Mouse (Mus musculus) kidney, adult 18-20 months (tissue): ENCODE results near the gene Zfp958.
"Not testable (repeated sequence)": the region's sequence is repeated elsewhere in the genome, so short reads cannot be mapped to it uniquely, and the experiment has no call there.

Experiments used
- DNase-seq: peaks from one replicate; pipeline ENCODE4 v3.0.0; 2021

Gene Zfp958

DNA sequence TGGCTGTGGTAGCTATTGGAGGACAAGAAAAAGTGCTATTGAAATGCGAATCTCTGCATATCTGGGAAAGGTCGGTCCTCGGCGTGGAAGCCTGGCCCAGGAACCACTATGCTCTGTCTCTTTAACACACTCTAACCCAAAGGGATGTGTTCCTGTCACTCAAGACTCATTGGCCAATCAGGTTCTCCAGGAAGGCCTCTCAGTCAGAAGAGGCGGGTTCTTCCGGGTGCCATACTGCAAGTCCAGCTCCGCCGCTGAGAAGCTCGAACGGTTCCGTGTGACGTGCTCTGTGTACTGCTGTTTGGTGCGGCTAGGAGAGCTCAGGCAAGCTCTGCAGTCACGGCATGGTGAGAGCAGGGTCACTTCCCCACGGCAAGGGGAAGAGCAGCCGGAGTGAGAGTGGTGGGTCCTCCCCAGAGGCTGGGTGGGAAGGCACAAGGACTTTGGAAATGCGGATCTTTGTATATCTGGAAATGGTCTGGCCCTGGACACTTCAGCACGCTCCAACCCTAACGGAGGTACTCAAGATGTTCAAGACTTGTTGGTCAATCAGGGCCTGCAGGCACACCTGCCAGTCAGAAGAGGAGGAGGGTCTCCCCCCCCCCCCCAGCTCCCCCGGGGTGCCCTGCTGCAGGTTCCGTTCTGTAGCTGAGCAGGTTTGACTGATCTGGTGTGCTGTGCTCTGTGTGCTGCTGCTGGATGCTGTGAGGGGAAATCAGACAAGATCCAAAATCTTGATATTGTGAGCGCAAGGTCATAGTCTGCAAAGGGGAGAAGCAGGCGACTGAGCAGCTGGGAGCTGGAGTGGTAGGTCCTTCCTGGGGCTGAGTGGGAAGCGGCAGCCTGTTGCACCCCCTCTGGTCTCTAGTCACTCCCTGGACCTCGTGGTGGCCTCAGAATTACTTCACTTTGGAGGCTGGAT is at the start of gene Zfp958:
Gene Zfp958 (plus strand): TSS at position 236 of the 922 bp plus-strand sequence.
- peak; percentile 92 for DNase-seq

DNA sequence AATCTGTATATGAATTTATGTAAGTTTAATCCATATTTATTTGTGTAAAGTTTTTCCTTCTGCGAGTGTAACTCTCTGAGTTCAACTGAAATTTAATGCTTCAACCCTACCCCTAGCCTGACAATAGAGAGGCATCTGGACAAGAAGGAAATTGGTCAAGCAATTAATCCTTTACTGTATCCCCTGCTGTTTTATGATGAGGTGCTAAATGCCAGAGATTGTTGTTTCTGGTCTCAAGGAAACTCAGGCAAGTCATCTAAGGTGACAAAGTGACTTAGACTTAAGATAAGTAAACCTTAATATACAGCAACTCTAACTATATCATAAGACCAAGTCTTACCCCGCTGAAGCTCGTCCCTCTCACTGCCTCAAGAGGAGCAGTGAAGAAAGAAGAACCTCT is 31.0 kb upstream of the Zfp958 start:
- DNase-seq = no peak

DNA sequence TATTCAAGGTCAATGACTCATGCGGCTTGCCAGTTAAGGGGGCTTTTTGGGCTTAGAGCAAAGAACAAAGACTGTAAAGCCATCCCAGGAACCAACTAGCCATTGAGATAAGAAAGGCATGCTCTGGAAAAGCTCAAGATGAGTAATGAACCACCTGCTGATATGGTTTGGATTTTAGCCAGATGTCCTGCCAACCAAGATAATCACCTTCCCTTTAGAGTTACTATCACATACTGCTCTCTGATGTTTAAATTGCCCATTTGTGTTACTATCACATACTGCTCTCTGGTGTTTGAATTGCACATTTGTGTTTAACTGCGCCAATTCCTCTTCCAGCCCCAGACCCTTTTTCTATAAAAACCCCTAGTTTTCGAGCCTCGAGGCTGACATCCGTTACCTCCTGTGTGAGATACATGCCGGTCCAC is 30.2 kb upstream of the Zfp958 start:
- DNase-seq = no peak

DNA sequence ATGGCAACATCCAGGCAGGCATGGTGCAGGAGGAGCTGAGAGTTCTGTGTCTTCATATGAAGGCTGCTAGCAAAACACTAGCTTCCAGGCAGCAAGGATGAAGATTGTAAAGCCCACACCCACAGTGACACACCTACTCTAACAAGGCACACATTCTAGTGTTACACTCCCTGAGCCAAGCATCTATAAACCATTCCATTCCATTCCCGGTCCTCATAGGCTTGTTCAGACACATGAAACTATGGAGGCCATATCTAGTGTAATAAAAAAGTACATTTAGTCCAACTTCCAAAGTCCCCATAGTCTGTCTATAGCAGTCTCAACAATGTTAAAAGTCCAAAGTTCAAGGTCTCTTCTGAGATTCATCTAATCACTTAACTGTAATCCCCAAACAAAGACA is 28.3 kb upstream of the Zfp958 start:
- no peak for DNase-seq

DNA sequence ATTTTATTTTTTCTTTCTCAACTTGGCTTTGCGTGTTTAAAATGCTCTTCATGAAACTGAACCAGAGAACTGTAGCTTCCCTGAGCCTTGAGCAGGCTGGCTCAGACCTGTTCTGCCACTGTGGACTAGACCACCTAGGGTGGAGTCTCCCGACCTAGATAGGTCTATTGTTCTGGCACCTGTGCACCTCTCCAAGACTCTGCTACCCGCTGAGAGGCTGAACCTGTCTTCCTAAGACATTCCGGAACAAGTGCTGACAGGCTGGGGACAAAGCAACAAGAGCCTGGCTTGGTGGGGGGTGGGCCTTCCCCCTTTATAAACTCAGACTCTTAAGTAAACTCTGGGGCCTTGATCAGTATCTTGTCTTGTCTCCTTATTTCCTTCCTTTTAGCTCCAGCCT is 26.6 kb upstream of the Zfp958 start:
- no peak for DNase-seq

DNA sequence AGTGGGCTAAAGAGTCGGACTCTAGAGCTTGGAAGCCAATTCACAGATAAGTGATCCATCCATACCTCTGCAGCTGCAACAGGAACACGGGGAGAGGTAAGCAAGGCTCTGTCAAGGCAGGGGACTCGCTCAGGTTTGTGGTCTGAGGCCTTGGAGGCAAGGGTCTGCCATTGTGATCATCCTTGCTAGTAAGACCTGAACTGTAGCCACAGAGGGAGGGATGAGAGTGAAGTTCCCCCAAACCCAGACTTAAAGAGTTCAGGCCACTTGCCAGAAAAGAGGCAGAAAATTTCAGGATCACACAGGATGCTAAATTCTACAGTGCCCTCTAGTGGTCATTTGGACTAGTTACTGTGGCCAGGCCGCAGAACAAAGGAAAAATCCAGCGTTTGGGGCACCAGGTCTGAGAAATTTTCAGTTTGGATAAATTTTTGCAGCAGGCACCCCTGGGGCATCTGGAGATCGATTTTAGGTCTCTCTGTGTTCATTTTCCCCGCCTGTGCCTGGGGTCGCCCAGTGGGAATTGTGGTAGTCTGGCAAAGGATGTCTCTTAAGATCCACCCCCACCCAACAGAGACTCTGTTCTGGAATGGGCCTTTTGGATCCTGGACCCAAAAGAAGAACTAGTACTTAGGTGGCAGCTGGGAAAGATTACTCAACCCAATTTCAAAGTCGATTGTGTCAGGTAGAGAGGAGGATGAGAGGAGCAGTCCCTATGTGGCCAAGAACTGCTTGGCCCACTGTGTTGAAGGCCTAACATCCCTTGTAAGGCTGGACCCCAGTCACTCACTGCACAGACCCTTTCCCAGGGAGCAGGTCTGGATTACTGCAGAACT is 24.6 kb upstream of the Zfp958 start:
- DNase-seq = peak; percentile 30

DNA sequence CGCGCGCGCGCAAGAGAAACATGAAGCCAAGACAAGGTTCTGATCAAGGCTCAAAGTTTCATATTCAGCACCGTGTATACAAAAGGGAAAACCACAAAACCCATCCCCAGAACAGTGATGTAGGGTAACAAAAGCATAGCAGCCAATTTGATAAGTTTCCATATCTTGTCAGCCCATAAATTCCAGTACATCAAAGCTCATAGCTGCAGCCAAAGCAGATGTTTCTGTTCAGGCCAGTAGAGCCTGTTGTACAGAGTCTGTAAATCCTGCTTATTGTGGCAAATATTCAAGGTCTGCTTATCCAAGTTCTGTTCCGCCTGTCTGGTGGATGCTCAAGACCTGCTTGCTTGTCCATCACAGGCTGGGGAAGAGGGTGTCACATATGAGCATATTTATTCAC is 4.1 kb upstream of the Zfp958 start:
- DNase-seq = no peak

DNA sequence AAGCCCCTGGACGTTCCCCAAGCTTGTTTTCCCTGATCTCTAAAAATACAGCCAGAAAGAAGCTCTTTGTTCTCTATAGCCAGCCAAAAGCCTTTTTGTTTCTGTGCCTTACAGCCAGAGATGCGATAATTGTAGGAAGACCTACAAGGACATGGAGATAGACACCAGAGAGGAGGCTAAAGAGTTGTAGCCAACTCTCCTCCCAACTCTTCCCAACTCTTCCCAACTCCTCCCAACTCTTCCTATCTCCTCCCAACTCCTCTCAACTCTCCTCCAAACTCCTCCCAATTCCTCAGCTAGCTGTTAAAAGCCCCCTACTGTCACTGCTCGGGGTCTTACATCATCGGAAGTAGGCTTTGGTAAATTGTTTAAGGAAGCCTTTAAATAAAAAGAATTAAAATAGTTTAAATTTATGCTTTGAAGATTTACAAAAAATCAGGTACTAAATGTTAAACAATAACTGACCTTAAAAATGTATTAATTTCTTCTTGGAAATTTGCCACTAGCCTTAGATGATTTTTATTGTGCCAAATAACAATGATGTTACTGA is 1.3 kb upstream of the Zfp958 start:
- not testable (repeated sequence) for DNase-seq

DNA sequence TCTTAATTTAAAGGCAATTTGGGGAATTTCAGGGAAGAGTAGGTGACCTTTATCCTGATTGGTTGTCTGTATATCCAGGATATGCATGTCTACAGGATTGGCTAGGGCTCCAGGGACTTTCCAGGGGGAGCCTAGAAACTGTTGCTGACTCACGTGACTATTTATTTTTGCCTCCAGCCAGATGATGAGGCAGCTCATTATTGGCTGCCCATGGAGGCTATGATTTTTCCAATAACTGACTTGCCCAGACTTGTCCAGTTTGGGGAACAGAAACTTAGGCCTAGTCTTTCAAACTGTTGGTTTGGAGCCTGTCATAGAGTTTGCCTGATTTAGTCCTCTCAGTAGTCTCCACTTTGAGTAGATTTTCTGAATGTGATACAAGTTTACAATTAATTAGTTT is 14.4 kb downstream of the Zfp958 start:
- no peak for DNase-seq

DNA sequence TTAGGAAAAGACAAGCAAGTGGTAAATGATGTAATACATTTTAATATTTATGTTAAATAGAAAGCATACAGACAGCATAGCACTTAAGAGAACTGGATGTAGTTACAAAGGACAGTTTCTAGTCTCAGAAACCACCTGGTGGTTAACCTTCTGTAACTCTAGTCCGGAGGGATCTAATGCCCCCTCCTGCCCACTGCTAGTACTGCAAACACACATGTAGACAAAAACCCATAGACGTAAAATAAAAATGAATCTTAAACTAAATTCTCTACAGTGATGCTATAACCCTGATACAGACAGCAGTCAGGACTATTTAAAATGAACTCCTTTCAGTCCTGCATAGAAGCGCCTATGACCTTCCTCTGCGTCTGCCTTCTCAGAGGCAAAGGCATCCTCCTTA is 24.1 kb downstream of the Zfp958 start:
- no peak for DNase-seq

DNA sequence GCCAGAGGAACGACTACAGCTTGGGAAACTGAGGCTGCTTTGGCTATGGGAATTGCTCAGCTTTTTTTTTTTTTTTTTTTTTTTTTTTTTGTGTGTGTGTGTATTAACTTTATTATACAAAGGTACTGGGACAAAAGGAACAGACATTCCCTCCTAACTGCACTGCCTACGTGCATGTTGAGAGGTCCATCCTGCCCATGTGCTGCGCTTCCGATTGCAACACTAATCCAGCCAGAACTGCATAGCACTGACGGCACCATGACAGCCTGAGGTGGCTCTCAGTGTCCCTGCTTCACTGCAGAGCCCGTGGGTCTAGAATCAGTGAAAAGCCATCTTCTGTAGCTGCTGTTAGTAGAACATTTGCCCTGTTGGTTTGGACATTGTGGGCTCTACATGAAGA is 30.0 kb downstream of the Zfp958 start:
- not testable (repeated sequence) for DNase-seq

DNA sequence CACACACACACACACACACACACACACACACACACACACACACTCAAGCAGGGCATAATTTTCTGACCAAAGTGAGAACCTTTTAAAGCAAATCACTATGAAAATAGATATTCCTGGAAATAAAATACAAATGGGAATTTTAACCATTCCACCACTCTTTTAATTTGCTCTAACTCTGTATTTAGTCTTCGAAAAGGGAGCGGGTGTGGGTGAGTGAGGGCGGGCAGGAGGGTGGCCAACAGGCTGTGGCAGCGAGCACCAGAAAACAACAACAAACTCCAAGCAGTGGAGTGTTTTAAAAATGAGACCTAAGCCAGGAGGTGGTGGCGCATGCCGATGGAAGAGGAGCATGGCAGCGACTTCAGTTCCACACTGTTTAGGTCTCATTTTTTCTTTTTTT is 43.6 kb downstream of the Zfp958 start:
- no peak for DNase-seq

DNA sequence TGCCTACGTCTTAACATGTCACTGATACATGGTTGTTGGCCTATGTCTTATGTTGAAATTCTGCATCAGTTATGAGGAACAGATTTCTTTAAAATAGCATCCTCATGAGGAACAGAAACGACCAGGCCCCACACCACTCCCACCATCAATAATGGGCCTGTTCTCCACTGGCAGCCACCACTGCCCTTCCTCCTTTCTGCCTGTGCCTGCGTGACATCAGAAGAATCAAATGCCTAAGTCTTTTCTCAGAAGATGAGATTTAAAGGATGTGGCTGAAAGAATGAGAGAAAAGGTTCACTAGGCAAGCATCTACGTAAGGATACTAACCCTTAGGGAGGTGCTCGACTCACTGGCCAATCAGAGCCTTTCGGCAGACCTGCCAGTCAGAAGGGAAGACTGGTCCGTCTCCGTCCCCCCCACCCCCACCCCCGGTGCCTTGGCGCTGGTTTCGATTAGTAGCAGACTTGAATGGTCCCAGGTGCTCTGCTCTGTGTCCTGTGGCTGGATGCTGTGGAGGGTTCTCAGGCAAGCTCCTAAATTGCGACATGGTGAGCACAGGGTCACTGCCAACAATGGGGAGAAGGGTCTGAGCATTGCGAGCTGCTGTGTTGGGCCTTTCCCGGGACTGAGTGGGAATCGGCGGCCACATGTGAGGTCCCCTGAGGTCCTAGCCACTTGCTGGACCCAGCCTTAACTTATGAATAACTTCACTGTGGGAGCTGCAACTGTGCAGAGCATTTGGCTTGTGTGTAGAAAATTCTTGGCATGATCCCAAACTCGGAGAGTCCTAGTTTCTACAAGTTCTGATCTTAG is 62.4 kb downstream of the Zfp958 start:
- DNase-seq = no peak

DNA sequence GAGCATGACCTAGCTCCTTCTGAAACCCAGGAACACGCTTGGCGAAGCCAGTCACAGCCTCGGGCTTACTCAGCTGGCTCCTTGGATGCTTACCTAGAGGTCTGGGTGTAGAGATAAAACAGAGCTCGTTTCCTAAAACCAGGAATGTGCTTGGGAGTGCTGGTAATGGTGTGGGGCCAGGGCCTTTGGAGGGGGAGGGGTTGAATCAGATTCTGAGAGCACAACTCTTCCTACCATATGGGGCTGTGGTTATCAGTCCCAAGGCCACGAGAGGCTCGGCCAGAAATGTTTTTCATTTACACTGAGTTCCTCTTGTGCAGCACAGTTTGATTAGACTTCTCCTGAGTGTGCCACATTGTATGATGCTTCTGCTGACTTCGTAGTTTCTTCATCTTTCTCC is 63.6 kb downstream of the Zfp958 start:
- DNase-seq = no peak

DNA sequence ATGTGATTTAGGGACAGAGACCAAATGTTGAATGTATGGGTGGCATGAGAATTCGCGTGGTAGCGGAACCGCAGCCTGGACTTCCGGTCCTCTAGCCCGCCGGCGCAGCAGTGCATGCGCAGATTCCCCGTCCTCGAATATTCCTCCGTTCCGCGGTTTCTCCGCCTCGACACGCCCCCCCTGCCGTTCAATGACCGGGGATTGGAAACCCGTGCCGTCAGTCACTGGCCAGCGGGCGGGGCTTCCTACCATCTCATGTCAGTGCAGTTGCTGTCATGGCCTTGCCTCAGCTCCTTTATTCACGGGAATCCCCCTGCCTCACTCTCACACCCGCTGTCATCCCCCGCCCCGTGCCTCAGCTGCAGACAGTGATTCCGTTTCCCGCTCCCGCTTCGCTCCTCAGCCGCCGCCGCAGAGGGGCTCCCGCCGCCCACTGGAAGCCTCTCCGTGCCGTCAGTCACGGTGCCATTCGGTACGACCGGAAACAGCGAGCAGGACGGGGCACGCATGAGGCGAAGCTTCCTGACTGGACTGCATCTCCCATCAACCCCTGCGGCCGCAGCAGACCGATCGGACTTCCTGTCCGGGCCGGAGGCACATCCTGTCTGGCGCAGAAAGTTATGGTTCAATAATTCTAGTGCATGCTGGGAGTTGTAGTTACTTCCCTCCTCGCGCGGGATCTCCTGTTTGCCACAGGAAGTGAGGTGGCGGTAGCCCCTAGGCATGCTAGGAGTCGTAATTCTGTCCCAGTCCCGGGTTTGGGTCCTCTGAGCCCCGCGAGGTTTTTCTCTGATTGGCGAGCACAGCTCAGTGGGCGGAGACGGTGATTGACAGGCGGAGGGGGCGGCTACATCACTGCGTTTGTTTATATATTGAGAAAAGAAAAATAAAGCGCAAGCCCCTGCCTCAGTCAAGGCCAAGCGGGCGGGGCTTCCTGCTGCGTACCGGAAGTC is 64.6 kb downstream of the Zfp958 start:
- DNase-seq = peak; percentile 98

DNA sequence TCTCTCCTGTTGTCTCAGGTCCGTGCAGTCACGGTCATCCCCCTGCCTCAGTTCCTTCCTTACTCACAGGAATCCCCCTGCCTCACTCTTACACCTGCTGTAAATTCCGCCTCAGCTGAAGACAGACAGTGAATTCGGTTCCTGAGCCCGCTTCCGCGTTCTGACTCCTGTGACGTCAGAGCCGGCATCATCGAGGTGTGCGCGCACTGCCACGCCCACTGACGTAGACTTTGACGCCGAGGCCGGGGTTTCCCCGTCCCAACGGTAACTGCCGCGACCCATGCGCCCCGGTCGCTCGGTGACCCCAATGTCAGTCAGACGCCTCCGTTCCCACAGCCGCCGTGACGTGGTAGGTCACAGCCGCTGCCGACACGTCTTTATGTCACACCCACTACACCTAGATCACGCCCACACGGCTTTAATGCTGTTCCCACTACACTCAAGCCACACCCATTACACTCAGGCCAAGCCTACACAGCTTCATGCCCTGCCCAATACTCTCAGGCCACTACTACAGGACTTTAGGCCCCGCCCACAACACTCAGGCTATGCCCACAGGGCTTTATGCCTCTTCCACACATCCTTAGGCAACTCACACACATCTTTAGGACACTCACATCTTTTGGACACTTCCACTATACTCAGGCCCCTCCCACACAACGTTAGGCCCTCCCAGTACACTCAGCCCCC is 65.4 kb downstream of the Zfp958 start:
- peak; percentile 95 for DNase-seq

DNA sequence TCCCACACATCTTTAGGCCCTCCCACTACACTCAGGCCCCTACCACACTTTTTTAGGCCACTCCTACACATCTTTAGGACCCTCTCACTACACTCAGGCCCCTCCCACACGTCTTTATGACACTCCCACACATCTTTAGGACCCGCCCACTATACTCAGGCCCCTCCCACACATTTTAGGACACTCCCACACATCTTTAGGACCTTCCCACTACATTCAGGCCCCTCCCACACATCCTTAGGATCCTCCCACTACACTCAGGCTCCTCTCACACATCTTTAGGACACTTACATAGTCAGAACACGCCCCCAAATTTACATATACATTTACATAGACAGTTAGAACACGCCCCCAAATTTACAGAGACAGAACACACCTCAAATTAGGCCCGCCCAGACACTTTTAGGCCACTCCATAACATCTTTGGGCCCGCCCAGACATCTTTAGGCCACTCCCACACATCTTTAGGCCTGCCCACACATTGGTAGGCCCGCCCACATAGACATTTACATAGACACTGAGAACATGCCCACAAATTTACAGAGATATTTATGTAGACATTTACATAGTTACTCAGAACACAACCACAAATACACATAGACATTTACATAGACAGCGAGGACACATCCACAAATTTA is 66.1 kb downstream of the Zfp958 start:
- no peak for DNase-seq

DNA sequence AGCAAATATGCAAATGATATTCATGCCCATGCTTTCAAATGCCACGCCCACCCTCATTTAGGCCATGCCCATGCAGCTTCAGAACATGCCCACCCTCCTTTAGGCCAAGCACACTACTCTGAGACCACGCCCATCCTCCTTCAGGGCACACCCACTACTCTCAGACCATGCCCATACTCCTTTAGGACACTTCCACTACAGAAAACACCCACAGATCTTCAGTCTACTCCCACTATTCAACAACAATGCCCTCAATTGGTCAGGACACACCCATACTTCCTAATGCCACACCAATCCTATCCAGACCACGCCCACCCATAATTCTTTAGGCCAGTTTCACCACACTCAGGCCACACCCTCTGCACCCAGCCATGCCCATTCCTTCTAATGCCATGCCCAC is 66.8 kb downstream of the Zfp958 start:
- no peak for DNase-seq
